Mouse (Mus musculus): Measurements from ENCODE around the gene Asb7.

DNA sequence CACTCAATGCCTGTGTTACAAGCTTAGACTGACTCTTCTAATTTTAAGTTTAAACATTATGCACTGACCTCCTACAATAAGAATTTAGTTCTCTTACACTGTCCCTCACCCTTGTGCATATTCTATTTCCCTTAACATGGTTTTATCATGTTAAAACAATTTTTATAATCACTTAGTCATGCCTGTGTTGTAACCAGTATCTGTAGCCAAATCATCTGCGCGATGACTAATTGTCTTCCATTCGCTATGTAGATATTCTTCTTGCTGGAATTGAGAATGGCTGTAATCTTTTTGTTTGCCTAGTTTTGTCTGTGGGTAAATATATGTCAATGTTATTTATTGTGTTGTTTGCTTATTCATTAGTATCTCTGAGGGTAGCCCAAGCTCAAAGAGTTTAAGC lies 91.5 kb downstream of the Asb7 start:
- TF ChIP-seq NANOG (IDR thresholded peaks at IDR 0.05; ENCODE audit: borderline replicate concordance, low read length) (no peak), POU5F1 (IDR thresholded peaks at IDR 0.05; ENCODE audit: borderline replicate concordance, low read length) (no peak)
